Comparison of ENCODE assay signal across 22 mouse cellular contexts in genomic region chr19:32231292-32231691, GRCm38 (mm10).
DNase-seq lines count a peak whose midpoint lies in the region; ATAC-seq and TF ChIP-seq lines count a peak whose summit lies in the region.
"Had no signal": no experiment of that assay in that cellular context is flagged by ENCODE, and none has a peak within 500 bp of the region (broad histone marks: within the 10 kb centered on the region; RNA-seq: fewer than 3 reads in every experiment).

No protein-coding gene starts in this region.

- peak overlapping the region; percentile 40; the same call in 1 of the 2 replicates for H3K27ac ChIP-seq in embryonic facial prominence, embryonic 14.5 days (replicated peaks; ENCODE audit: low read depth, low read length)
- H3K27ac ChIP-seq in embryonic facial prominence, embryonic 10.5 days (replicated peaks) = no peak overlapping the region
- H3K27ac ChIP-seq in kidney, adult 2 months (ENCODE audit: insufficient read depth, low read depth, low read length) = no peak overlapping the region
- no peak overlapping the region for H3K27ac ChIP-seq in hindbrain, postnatal 0 days
- no peak overlapping the region for H3K27ac ChIP-seq in kidney, embryonic 14.5 days (ENCODE audit: low read depth, low read length)
- H3K27ac ChIP-seq: embryonic facial prominence, embryonic 12.5 days; forebrain, embryonic 10.5 days; hindbrain, embryonic 14.5 days; limb, embryonic 12.5 days; midbrain, embryonic 10.5 days; neural tube, embryonic 12.5 days; stomach, postnatal 0 days had no signal

- TF ChIP-seq CTCF in kidney, adult 2 months (conservative IDR thresholded peaks at IDR 0.05; ENCODE audit: insufficient read depth, insufficient read length, low read depth, low read length) = no peak
- no peak for TF ChIP-seq CTCF in hindbrain, postnatal 0 days (IDR thresholded peaks at IDR 0.05; ENCODE audit: low read depth)

- H3K4me2 ChIP-seq in embryonic facial prominence, embryonic 14.5 days (ENCODE audit: low read depth, low read length) = no peak overlapping the region
- H3K4me2 ChIP-seq in hindbrain, postnatal 0 days (ENCODE audit: low read depth, low read length) = no peak overlapping the region
- no peak overlapping the region for H3K4me2 ChIP-seq in kidney, embryonic 14.5 days (replicated peaks; ENCODE audit: low read depth, low read length)
- H3K4me2 ChIP-seq: embryonic facial prominence, embryonic 12.5 days; hindbrain, embryonic 14.5 days; limb, embryonic 12.5 days; neural tube, embryonic 12.5 days had no signal

- no peaks in the 10 kb centered on the region for H3K36me3 ChIP-seq in embryonic facial prominence, embryonic 14.5 days (ENCODE audit: control insufficient read depth, insufficient read depth, low read length)
- no peaks in the 10 kb centered on the region for H3K36me3 ChIP-seq in embryonic facial prominence, embryonic 10.5 days (replicated peaks)
- no peaks in the 10 kb centered on the region for H3K36me3 ChIP-seq in kidney, adult 2 months (ENCODE audit: control insufficient read depth, insufficient read depth, low read length)
- no peaks in the 10 kb centered on the region for H3K36me3 ChIP-seq in hindbrain, postnatal 0 days (ENCODE audit: insufficient read depth, low read length)
- H3K36me3 ChIP-seq in kidney, embryonic 14.5 days (ENCODE audit: control insufficient read depth, insufficient read depth, low read length) = no peaks in the 10 kb centered on the region
- H3K36me3 ChIP-seq: embryonic facial prominence, embryonic 12.5 days; forebrain, embryonic 10.5 days; limb, embryonic 12.5 days; midbrain, embryonic 10.5 days; neural tube, embryonic 12.5 days had no signal

- peaks cover 6% of the 10 kb centered on the region; the same call in 1 of the 2 replicates for H3K4me1 ChIP-seq in embryonic facial prominence, embryonic 14.5 days (ENCODE audit: control insufficient read depth, insufficient read depth, low read length)
- peaks cover 18% of the 10 kb centered on the region for H3K4me1 ChIP-seq in embryonic facial prominence, embryonic 10.5 days
- no peaks in the 10 kb centered on the region for H3K4me1 ChIP-seq in kidney, adult 2 months (ENCODE audit: control insufficient read depth, insufficient read depth, low read length)
- no peaks in the 10 kb centered on the region for H3K4me1 ChIP-seq in hindbrain, postnatal 0 days (ENCODE audit: insufficient read depth, low read length)
- no peaks in the 10 kb centered on the region for H3K4me1 ChIP-seq in kidney, embryonic 14.5 days (ENCODE audit: control insufficient read depth, insufficient read depth, low read length)
- H3K4me1 ChIP-seq: midbrain, embryonic 10.5 days; neural tube, embryonic 12.5 days had no signal

- no peak for ATAC-seq in embryonic facial prominence, embryonic 14.5 days (ENCODE audit: low read depth)
- no peak for ATAC-seq in hindbrain, postnatal 0 days
- no peak for ATAC-seq in kidney, embryonic 14.5 days (ENCODE audit: low FRiP score, low TSS enrichment)
- ATAC-seq: CD4-positive, CD25-positive, alpha-beta regulatory T cell, adult 4 months; intestine, embryonic 16.5 days had no signal

- no peak for TF ChIP-seq POLR2A in kidney, adult 2 months (IDR thresholded peaks at IDR 0.05; ENCODE audit: low read depth, low read length)

- H3K27me3 ChIP-seq in embryonic facial prominence, embryonic 14.5 days (replicated peaks; ENCODE audit: control insufficient read depth, insufficient read depth, low read length) = no peaks in the 10 kb centered on the region
- no peaks in the 10 kb centered on the region for H3K27me3 ChIP-seq in embryonic facial prominence, embryonic 10.5 days (replicated peaks; ENCODE audit: low read depth, poor library complexity, severe bottlenecking)
- H3K27me3 ChIP-seq in kidney, adult 2 months (replicated peaks; ENCODE audit: control insufficient read depth, insufficient read depth, low read length) = no peaks in the 10 kb centered on the region
- H3K27me3 ChIP-seq in hindbrain, postnatal 0 days (ENCODE audit: insufficient read depth, low read length) = no peaks in the 10 kb centered on the region
- H3K27me3 ChIP-seq in kidney, embryonic 14.5 days (ENCODE audit: control insufficient read depth, insufficient read depth, low read length) = no peaks in the 10 kb centered on the region
- H3K27me3 ChIP-seq: embryonic facial prominence, embryonic 12.5 days; limb, embryonic 12.5 days; neural tube, embryonic 12.5 days had no signal

- no peaks in the 10 kb centered on the region for H3K9me3 ChIP-seq in embryonic facial prominence, embryonic 14.5 days (ENCODE audit: control insufficient read depth, low read length)
- no peaks in the 10 kb centered on the region for H3K9me3 ChIP-seq in embryonic facial prominence, embryonic 10.5 days
- H3K9me3 ChIP-seq in hindbrain, postnatal 0 days (ENCODE audit: low read length) = no peaks in the 10 kb centered on the region
- H3K9me3 ChIP-seq in kidney, embryonic 14.5 days (ENCODE audit: control insufficient read depth, low read length) = no peaks in the 10 kb centered on the region
- H3K9me3 ChIP-seq: embryonic facial prominence, embryonic 12.5 days; forebrain, embryonic 10.5 days; limb, embryonic 12.5 days; midbrain, embryonic 10.5 days; neural tube, embryonic 12.5 days had no signal

- no peak for DNase-seq in embryonic facial prominence, embryonic 14.5 days (ENCODE audit: low spot score)
- DNase-seq in embryonic facial prominence, embryonic 10.5 days (ENCODE audit: low spot score) = no peak
- peak; percentile 1 for DNase-seq in kidney, postnatal 10 days
- DNase-seq in kidney, adult 2 months = no peak
- peak; percentile 46 for DNase-seq in right cerebral cortex, adult 18-20 months
- no peak for DNase-seq in right cerebral cortex, postnatal 14 days
- no peak for DNase-seq in hindbrain, postnatal 0 days (ENCODE audit: low spot score)
- DNase-seq: adrenal gland, postnatal 10 days; cerebellum, adult 18-20 months; heart, adult 11 months; lung, postnatal 4 days; right cerebral cortex, postnatal 25 days had no signal

- H3K4me3 ChIP-seq in embryonic facial prominence, embryonic 14.5 days (ENCODE audit: low read depth, low read length) = no peak overlapping the region
- no peak overlapping the region for H3K4me3 ChIP-seq in embryonic facial prominence, embryonic 10.5 days
- no peak overlapping the region for H3K4me3 ChIP-seq in kidney, adult 2 months (ENCODE audit: insufficient read depth, low read depth, low read length)
- no peak overlapping the region for H3K4me3 ChIP-seq in hindbrain, postnatal 0 days (ENCODE audit: low read length)
- no peak overlapping the region for H3K4me3 ChIP-seq in kidney, embryonic 14.5 days (ENCODE audit: low read length)
- H3K4me3 ChIP-seq: embryonic facial prominence, embryonic 12.5 days; forebrain, embryonic 10.5 days; limb, embryonic 12.5 days; midbrain, embryonic 10.5 days; neural tube, embryonic 12.5 days had no signal

- H3K9ac ChIP-seq in embryonic facial prominence, embryonic 14.5 days (ENCODE audit: low read depth, low read length) = no peak overlapping the region
- H3K9ac ChIP-seq in hindbrain, postnatal 0 days (replicated peaks; ENCODE audit: low read length) = no peak overlapping the region
- no peak overlapping the region for H3K9ac ChIP-seq in kidney, embryonic 14.5 days (ENCODE audit: low read depth, low read length)
- H3K9ac ChIP-seq: embryonic facial prominence, embryonic 12.5 days; hindbrain, embryonic 14.5 days; limb, embryonic 12.5 days; neural tube, embryonic 12.5 days had no signal

- WGBS in embryonic facial prominence, embryonic 14.5 days = 76% methylated on average over 10 of the region's 10 CpGs
- 82% methylated on average over 10 of the region's 10 CpGs for WGBS in embryonic facial prominence, embryonic 10.5 days
- 74% methylated on average over 10 of the region's 10 CpGs for WGBS in kidney, adult 2 months
- 72% methylated on average over 10 of the region's 10 CpGs for WGBS in hindbrain, postnatal 0 days
- 72% methylated on average over 10 of the region's 10 CpGs for WGBS in kidney, embryonic 14.5 days

Comparison
In these comparisons a context has a peak if more than half of its experiments do, and no peak if none do; other contexts are left out.
1. DNase-seq: peak in kidney, postnatal 10 days (single experiment) and right cerebral cortex, adult 18-20 months (single experiment); none in embryonic facial prominence, embryonic 14.5 days (single experiment), embryonic facial prominence, embryonic 10.5 days (single experiment), kidney, adult 2 months (single experiment), right cerebral cortex, postnatal 14 days (single experiment) and hindbrain, postnatal 0 days (single experiment).